Mouse (Mus musculus) megakaryocyte, embryonic 14.5 days (primary cell): ENCODE results near the gene Olfr6. TPM values are rescaled to one million over a fixed set of nuclear protein-coding genes. Genes with fewer than 3 reads are reported as not detected.
"Not testable (repeated sequence)": the region's sequence is repeated elsewhere in the genome, so short reads cannot be mapped to it uniquely, and the experiment has no call there.

Source experiments
- H3K27me3 ChIP-seq: replicated peaks from 2 replicates; pipeline ENCODE3; 2012; ENCODE audit warnings: inconsistent platforms
- H3K36me3 ChIP-seq: replicated peaks from 2 replicates; pipeline ENCODE3; 2012; ENCODE audit warnings: low read length, inconsistent platforms, mixed read lengths
- H3K4me1 ChIP-seq: 2 replicates; pipeline ENCODE4 v1.6.1; 2012; ENCODE audit warnings: inconsistent platforms
- H3K4me3 ChIP-seq: replicated peaks from 2 replicates; pipeline ENCODE3; 2012; ENCODE audit warnings: moderate library complexity, mild to moderate bottlenecking, inconsistent platforms
- H3K9me3 ChIP-seq: 2 replicates; pipeline ENCODE4 v1.6.1; 2012; ENCODE audit warnings: inconsistent platforms
- FLI1 ChIP-seq: IDR thresholded peaks from 2 replicates; pipeline ENCODE4 v1.6.1; 2012; ENCODE audit warnings: low read length, inconsistent platforms, mixed read lengths
- GATA1 ChIP-seq: IDR thresholded peaks from 3 replicates; pipeline ENCODE4 v1.6.1; 2012; ENCODE audit warnings: mixed read lengths, low read length, inconsistent platforms, borderline replicate concordance
- polyA plus RNA-seq: library from polyadenylated mRNA; stranded (reverse); fragments of >175 nt; gene quantifications from 2 replicates; pipeline ENCODE4 v1.2.3, GENCODE M21; 2012; ENCODE audit warnings: low replicate concordance; ENCODE audit not compliant: insufficient read depth

The Olfr6 gene
- not detected in 2 replicates for polyA plus RNA-seq

GRCm38 (mm10) chr7:106963837-106964236 lies at the start of gene Olfr6:
Gene Olfr6, minus strand, starts transcription at chr7:106963937.
- Histone ChIP-seq H3K4me3 (no peak within 1 kb of the TSS), H3K9me3 (no peaks in the 10 kb centered on the region), H3K4me1 (no peaks in the 10 kb centered on the region), H3K36me3 (no peaks in the 10 kb centered on the region), H3K27me3 (no peaks in the 10 kb centered on the region)
- TF ChIP-seq FLI1: no peak
- no peak for TF ChIP-seq GATA1

- Histone ChIP-seq H3K36me3 (no peaks in the 10 kb centered on the region), H3K27me3 (no peaks in the 10 kb centered on the region), H3K4me3 (no peak within 1 kb of the TSS), H3K4me1 (no peaks in the 10 kb centered on the region), H3K9me3 (peaks cover 4% of the 10 kb centered on the region)
- TF ChIP-seq GATA1: no peak
- no peak for TF ChIP-seq FLI1
Measured at GRCm38 (mm10) chr7:107005972-107006371, 42.2 kb upstream of the Olfr6 start, which contains the start of gene Olfr2. Gene Olfr2, minus strand, starts transcription at chr7:107006072.

GRCm38 (mm10) chr7:107004169-107004568 lies 40.4 kb upstream of the Olfr6 start:
- TF ChIP-seq GATA1 (no peak), FLI1 (no peak)
- Histone ChIP-seq H3K4me3 (no peak overlapping the region), H3K9me3 (peaks cover 7% of the 10 kb centered on the region), H3K36me3 (no peaks in the 10 kb centered on the region), H3K4me1 (no peaks in the 10 kb centered on the region), H3K27me3 (no peaks in the 10 kb centered on the region)

- no peak overlapping the region for H3K4me3 ChIP-seq
- H3K4me1 ChIP-seq: no peaks in the 10 kb centered on the region
- H3K27me3 ChIP-seq: no peaks in the 10 kb centered on the region
- TF ChIP-seq FLI1: no peak
- no peak for TF ChIP-seq GATA1
- peaks cover 7% of the 10 kb centered on the region for H3K9me3 ChIP-seq
- no peaks in the 10 kb centered on the region for H3K36me3 ChIP-seq
Measured at GRCm38 (mm10) chr7:107000798-107001197, 37.1 kb upstream of the Olfr6 start.

GRCm38 (mm10) chr7:106985236-106985635 lies 21.5 kb upstream of the Olfr6 start:
- H3K36me3 ChIP-seq: no peaks in the 10 kb centered on the region
- no peaks in the 10 kb centered on the region; the same call in 1 of the 2 replicates for H3K9me3 ChIP-seq
- H3K27me3 ChIP-seq: no peaks in the 10 kb centered on the region
- H3K4me1 ChIP-seq: no peaks in the 10 kb centered on the region
- H3K4me3 ChIP-seq: no peak overlapping the region
- TF ChIP-seq FLI1: no peak
- TF ChIP-seq GATA1: no peak

GRCm38 (mm10) chr7:106975353-106975752 lies 11.6 kb upstream of the Olfr6 start, which contains the start of gene Olfr711:
Gene Olfr711, minus strand, starts transcription at chr7:106975453.
- no peaks in the 10 kb centered on the region for H3K4me1 ChIP-seq
- H3K27me3 ChIP-seq: no peaks in the 10 kb centered on the region
- TF ChIP-seq GATA1 (no peak), FLI1 (no peak)
- H3K9me3 ChIP-seq: no peaks in the 10 kb centered on the region
- H3K4me3 ChIP-seq: no peak within 1 kb of the TSS
- H3K36me3 ChIP-seq: no peaks in the 10 kb centered on the region

- H3K27me3 ChIP-seq, H3K36me3 ChIP-seq, H3K4me3 ChIP-seq, H3K9me3 ChIP-seq, H3K4me1 ChIP-seq: not testable (repeated sequence)
Measured at GRCm38 (mm10) chr7:106967503-106967902, 3.8 kb upstream of the Olfr6 start.

GRCm38 (mm10) chr7:106948212-106948611 lies 15.5 kb downstream of the Olfr6 start, which contains the start of gene Olfr710:
Gene Olfr710, minus strand, starts transcription at chr7:106948312.
- Histone ChIP-seq H3K9me3 (no peaks in the 10 kb centered on the region), H3K27me3 (no peaks in the 10 kb centered on the region), H3K36me3 (no peaks in the 10 kb centered on the region), H3K4me3 (no peak within 1 kb of the TSS), H3K4me1 (no peaks in the 10 kb centered on the region)
- TF ChIP-seq GATA1 (no peak), FLI1 (no peak)

- H3K4me1 ChIP-seq: no peaks in the 10 kb centered on the region
- no peaks in the 10 kb centered on the region for H3K36me3 ChIP-seq
- no peaks in the 10 kb centered on the region for H3K27me3 ChIP-seq
- H3K4me3 ChIP-seq: no peak within 1 kb of the TSS
- H3K9me3 ChIP-seq: no peaks in the 10 kb centered on the region
- TF ChIP-seq GATA1: no peak
- no peak for TF ChIP-seq FLI1
Measured at GRCm38 (mm10) chr7:106932119-106932518, 31.6 kb downstream of the Olfr6 start, which contains the start of gene Olfr709-ps1. Gene Olfr709-ps1, minus strand, starts transcription at chr7:106932219.

GRCm38 (mm10) chr7:106920961-106921360 lies 42.8 kb downstream of the Olfr6 start:
- H3K4me3 ChIP-seq, H3K36me3 ChIP-seq, H3K27me3 ChIP-seq, H3K4me1 ChIP-seq, H3K9me3 ChIP-seq: not testable (repeated sequence)

- Histone ChIP-seq H3K27me3 (no peaks in the 10 kb centered on the region), H3K4me1 (no peaks in the 10 kb centered on the region), H3K4me3 (no peak within 1 kb of the TSS), H3K9me3 (no peaks in the 10 kb centered on the region), H3K36me3 (no peaks in the 10 kb centered on the region)
- TF ChIP-seq GATA1: no peak
Measured at GRCm38 (mm10) chr7:106907676-106908075, 56.1 kb downstream of the Olfr6 start, which contains the start of gene Olfr1532-ps1. Gene Olfr1532-ps1, plus strand, starts transcription at chr7:106908001.

Other genes with a start within 250 kb of the Olfr6 start
- gene Olfr695, start 247.5 kb downstream of the Olfr6 start, polyA plus RNA-seq: not detected in 2 replicates
- gene Olfr697, start 221.5 kb downstream of the Olfr6 start, polyA plus RNA-seq: not detected in 2 replicates
- gene Olfr698, start 208.5 kb downstream of the Olfr6 start, polyA plus RNA-seq: not detected in 2 replicates
- gene Olfr699, start 170.7 kb downstream of the Olfr6 start, polyA plus RNA-seq: not detected in 2 replicates
- gene Olfr700, start 155.1 kb downstream of the Olfr6 start, polyA plus RNA-seq: not detected in 2 replicates
- gene Olfr701, start 149.8 kb downstream of the Olfr6 start, polyA plus RNA-seq: not detected in 2 replicates
- gene Olfr702, start 130.0 kb downstream of the Olfr6 start, polyA plus RNA-seq: not detected in 2 replicates
- gene Olfr703, start 120.6 kb downstream of the Olfr6 start, polyA plus RNA-seq: 0.58 TPM in 1 of 2 replicates, not detected in the other
- not detected in 2 replicates for gene Olfr704, start 100.8 kb downstream of the Olfr6 start, polyA plus RNA-seq
- gene Olfr705, start 87.0 kb downstream of the Olfr6 start, polyA plus RNA-seq: not detected in 2 replicates
- not detected in 2 replicates for gene Olfr706, start 75.8 kb downstream of the Olfr6 start, polyA plus RNA-seq
- gene Olfr707, start 62.7 kb downstream of the Olfr6 start, polyA plus RNA-seq: not detected in 2 replicates
- gene Olfr1532-ps1, start 55.9 kb downstream of the Olfr6 start, polyA plus RNA-seq: not detected in 2 replicates
- gene Olfr709-ps1, start 31.7 kb downstream of the Olfr6 start, polyA plus RNA-seq: not detected in 2 replicates
- gene Olfr710, start 15.6 kb downstream of the Olfr6 start, polyA plus RNA-seq: not detected in 2 replicates
- gene Olfr711, start 11.5 kb upstream of the Olfr6 start, polyA plus RNA-seq: not detected in 2 replicates
- gene Olfr2, start 42.1 kb upstream of the Olfr6 start, polyA plus RNA-seq: 0.47 TPM in 1 of 2 replicates, not detected in the other
- gene Olfr713, start 67.2 kb upstream of the Olfr6 start, polyA plus RNA-seq: not detected in 2 replicates
- not detected in 2 replicates for gene Olfr714, start 107.0 kb upstream of the Olfr6 start, polyA plus RNA-seq
- not detected in 2 replicates for gene Olfr17, start 129.3 kb upstream of the Olfr6 start, polyA plus RNA-seq
- gene Olfr715b, start 146.4 kb upstream of the Olfr6 start, polyA plus RNA-seq: not detected in 2 replicates
- gene Olfr715, start 167.1 kb upstream of the Olfr6 start, polyA plus RNA-seq: not detected in 2 replicates
- not detected in 2 replicates for gene Olfr716, start 174.4 kb upstream of the Olfr6 start, polyA plus RNA-seq
- not detected in 2 replicates for gene Nlrp14, start 203.1 kb upstream of the Olfr6 start, polyA plus RNA-seq
- not detected in 2 replicates for gene Rbmxl2, start 245.5 kb upstream of the Olfr6 start, polyA plus RNA-seq